13 mouse cellular contexts compared by ENCODE assay signal in genomic region chr5:140068506-140068905, GRCm38 (mm10).
DNase-seq lines count a peak whose midpoint lies in the region; ATAC-seq lines count a peak whose summit lies in the region.
"Had no signal": no experiment of that assay in that cellular context is flagged by ENCODE, and none has a peak within 500 bp of the region (broad histone marks: within the 10 kb centered on the region; RNA-seq: fewer than 3 reads in every experiment).

No protein-coding gene starts in this region.

- H3K27ac ChIP-seq in embryonic facial prominence, embryonic 14.5 days (replicated peaks; ENCODE audit: low read depth, low read length), result no peak overlapping the region
- H3K27ac ChIP-seq: hindbrain, embryonic 13.5 days; limb, embryonic 15.5 days; macrophage had no signal

- no peak overlapping the region for H3K4me2 ChIP-seq in embryonic facial prominence, embryonic 14.5 days (ENCODE audit: low read depth, low read length)
- H3K4me2 ChIP-seq: hindbrain, embryonic 13.5 days; limb, embryonic 15.5 days had no signal

- no peak overlapping the region for H3K9ac ChIP-seq in embryonic facial prominence, embryonic 14.5 days (ENCODE audit: low read depth, low read length)
- H3K9ac ChIP-seq: hindbrain, embryonic 13.5 days; limb, embryonic 15.5 days had no signal

- peak; percentile 26; the same call in 1 of the 2 replicates for ATAC-seq in embryonic facial prominence, embryonic 14.5 days (ENCODE audit: low read depth)

- H3K27me3 ChIP-seq in embryonic facial prominence, embryonic 14.5 days (replicated peaks; ENCODE audit: control insufficient read depth, insufficient read depth, low read length), result no peaks in the 10 kb centered on the region
- H3K27me3 ChIP-seq: limb, embryonic 15.5 days had no signal

- no peak overlapping the region for H3K4me3 ChIP-seq in embryonic facial prominence, embryonic 14.5 days (ENCODE audit: low read depth, low read length)
- H3K4me3 ChIP-seq: hindbrain, embryonic 13.5 days; limb, embryonic 15.5 days had no signal

- H3K36me3 ChIP-seq in embryonic facial prominence, embryonic 14.5 days (ENCODE audit: control insufficient read depth, insufficient read depth, low read length), result 0 out of 2 replicates have a peak, but pooled peaks cover 10% of the 10 kb centered on the region

- H3K9me3 ChIP-seq in embryonic facial prominence, embryonic 14.5 days (ENCODE audit: control insufficient read depth, low read length), result no peaks in the 10 kb centered on the region
- H3K9me3 ChIP-seq: hindbrain, embryonic 13.5 days; limb, embryonic 15.5 days had no signal

- H3K4me1 ChIP-seq in embryonic facial prominence, embryonic 14.5 days (ENCODE audit: control insufficient read depth, insufficient read depth, low read length), result peaks cover 13% of the 10 kb centered on the region; the same call in 1 of the 2 replicates

- WGBS in embryonic facial prominence, embryonic 14.5 days, result 63% methylated on average over 5 of the region's 5 CpGs

- peak; percentile 57 to 67 for DNase-seq in cerebellum, postnatal 10 days
- no peak for DNase-seq in cerebellum, adult 8-10 months
- peak; percentile 15 to 35 for DNase-seq in lung, postnatal 4 days
- no peak for DNase-seq in lung, postnatal 14 days
- peak; percentile 95 for DNase-seq in R1 (ENCODE audit: low read depth, low spot score)
- DNase-seq in embryonic facial prominence, embryonic 14.5 days (ENCODE audit: low spot score), result peak; percentile 69
- DNase-seq in layer of hippocampus, postnatal 25 days (ENCODE audit: extremely low spot score in 1 of 2, low spot score in 1 of 2), result no peak
- DNase-seq in Muller cell, postnatal 12 days (ENCODE audit: inconsistent ontology term), result no peak
- DNase-seq: kidney, adult 9 months; layer of hippocampus, postnatal 36 days had no signal

Comparison
In these comparisons a context has a peak if more than half of its experiments do, and no peak if none do; other contexts are left out.
1. DNase-seq: peak in cerebellum, postnatal 10 days (2 of 2), lung, postnatal 4 days (2 of 2), R1 (single experiment) and embryonic facial prominence, embryonic 14.5 days (single experiment); none in cerebellum, adult 8-10 months (single experiment), lung, postnatal 14 days (single experiment), layer of hippocampus, postnatal 25 days (0 of 2) and Muller cell, postnatal 12 days (single experiment).